Mouse (Mus musculus) ES-Bruce4 (cell line): ENCODE results near the gene Chid1. TPM values are rescaled to one million over a fixed set of nuclear protein-coding genes. Genes with fewer than 3 reads are reported as not detected.

Source experiments
- H3K27ac ChIP-seq: 2 replicates; pipeline ENCODE4 v1.5.1; 2012; ENCODE audit warnings: low read length, inconsistent platforms; ENCODE audit not compliant: insufficient read depth
- H3K27me3 ChIP-seq: 2 replicates; pipeline ENCODE4 v1.6.1; 2012; ENCODE audit warnings: mild to moderate bottlenecking, low read length, inconsistent platforms; ENCODE audit not compliant: control insufficient read depth, poor library complexity, insufficient read depth, severe bottlenecking
- H3K36me3 ChIP-seq: 2 replicates; pipeline ENCODE4 v1.6.1; 2012; ENCODE audit warnings: inconsistent platforms, mild to moderate bottlenecking, low read length, moderate library complexity; ENCODE audit not compliant: control insufficient read depth, poor library complexity, insufficient read depth, severe bottlenecking
- H3K4me1 ChIP-seq: one replicate; pipeline ENCODE4 v1.8.1; 2011; ENCODE audit warnings: low read length; ENCODE audit not compliant: control insufficient read depth, insufficient read depth
- H3K4me3 ChIP-seq: 2 replicates; pipeline ENCODE4 v1.5.1; 2011; ENCODE audit warnings: low read depth, mild to moderate bottlenecking, low read length
- H3K9ac ChIP-seq: 2 replicates; pipeline ENCODE4 v1.6.1; 2012; ENCODE audit warnings: low read depth, mild to moderate bottlenecking, inconsistent platforms; ENCODE audit not compliant: poor library complexity, severe bottlenecking
- H3K9me3 ChIP-seq: replicated peaks from 2 replicates; pipeline ENCODE4 v1.6.1; 2012; ENCODE audit warnings: mild to moderate bottlenecking, low read length, inconsistent platforms; ENCODE audit not compliant: control insufficient read depth, poor library complexity, insufficient read depth, severe bottlenecking
- CTCF ChIP-seq: IDR thresholded peaks from one replicate; pipeline ENCODE4 v1.8.1; 2011; ENCODE audit warnings: low read depth, low read length
- EP300 ChIP-seq: IDR thresholded peaks from 2 replicates; pipeline ENCODE4 v1.6.1; 2011; ENCODE audit warnings: low read depth, low read length; ENCODE audit not compliant: insufficient read depth
- POLR2A ChIP-seq: IDR thresholded peaks from one replicate; pipeline ENCODE4 v1.8.1; 2011; ENCODE audit warnings: low read length; ENCODE audit not compliant: insufficient read depth
- polyA plus RNA-seq: library from polyadenylated mRNA; stranded (reverse); fragments of >200 nt; gene quantifications from 2 replicates; pipeline ENCODE4 v1.2.4, GENCODE M21; 2011; ENCODE audit warnings: low read depth; ENCODE audit not compliant: missing spikeins, insufficient read depth, insufficient read length

Chid1 gene
- polyA plus RNA-seq, 1 experiment: 16.7 TPM

GRCm38 (mm10) chr7:141538852-141539555 is 653 bp downstream of the Chid1 start:
- Histone ChIP-seq H3K27ac (no peak overlapping the region), H3K4me1 (no peaks in the 10 kb centered on the region), H3K27me3 (no peaks in the 10 kb centered on the region), H3K9me3 (no peaks in the 10 kb centered on the region), H3K9ac (peak overlapping the region; percentile 43), H3K36me3 (no peaks in the 10 kb centered on the region), H3K4me3 (peak overlapping the region; percentile 90)
- TF ChIP-seq EP300: no peak
- no peak for TF ChIP-seq CTCF
- TF ChIP-seq POLR2A: no peak

DNA sequence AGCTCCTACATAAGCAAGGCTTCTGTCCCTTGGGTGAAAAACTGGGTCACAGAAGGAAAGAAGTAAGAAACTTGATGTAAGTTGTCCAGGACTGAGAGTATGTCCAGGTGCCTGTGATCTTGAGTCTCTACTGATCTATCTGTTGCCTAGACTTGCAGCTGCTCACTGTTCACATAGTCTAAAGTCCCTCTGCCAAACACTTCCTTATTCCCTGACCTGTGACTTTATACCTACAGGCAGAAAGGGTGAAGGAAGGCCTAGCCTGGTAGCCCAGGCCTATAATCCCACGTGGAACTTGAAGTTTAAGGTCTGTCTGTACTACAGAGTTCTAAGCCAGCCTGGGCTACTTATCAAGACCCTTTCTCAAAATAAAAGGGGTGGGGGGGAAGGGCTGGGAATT is 4.1 kb downstream of the Chid1 start:
- no peak overlapping the region for H3K4me3 ChIP-seq
- no peak overlapping the region for H3K27ac ChIP-seq
- H3K9ac ChIP-seq: no peak overlapping the region
- H3K36me3 ChIP-seq: no peaks in the 10 kb centered on the region
- no peaks in the 10 kb centered on the region for H3K4me1 ChIP-seq
- no peaks in the 10 kb centered on the region for H3K27me3 ChIP-seq
- H3K9me3 ChIP-seq: no peaks in the 10 kb centered on the region
- TF ChIP-seq EP300: no peak
- no peak for TF ChIP-seq CTCF
- TF ChIP-seq POLR2A: no peak

- H3K4me3 ChIP-seq: no peak overlapping the region
- H3K36me3 ChIP-seq: no peaks in the 10 kb centered on the region
- no peaks in the 10 kb centered on the region for H3K4me1 ChIP-seq
- TF ChIP-seq EP300 (no peak), CTCF (no peak), POLR2A (no peak)
- H3K27ac ChIP-seq: no peak overlapping the region
- no peaks in the 10 kb centered on the region for H3K9me3 ChIP-seq
- H3K9ac ChIP-seq: no peak overlapping the region
- no peaks in the 10 kb centered on the region for H3K27me3 ChIP-seq
Observed at GRCm38 (mm10) chr7:141525580-141525925, 14.1 kb downstream of the Chid1 start.

- H3K36me3 ChIP-seq: no peaks in the 10 kb centered on the region
- H3K9ac ChIP-seq: no peak overlapping the region
- no peaks in the 10 kb centered on the region for H3K27me3 ChIP-seq
- peak; percentile 72 for TF ChIP-seq CTCF
- TF ChIP-seq EP300: no peak
- no peaks in the 10 kb centered on the region for H3K9me3 ChIP-seq
- no peaks in the 10 kb centered on the region for H3K4me1 ChIP-seq
- H3K4me3 ChIP-seq: no peak overlapping the region
- no peak overlapping the region for H3K27ac ChIP-seq
Observed at GRCm38 (mm10) chr7:141524760-141525579, 14.7 kb downstream of the Chid1 start.

GRCm38 (mm10) chr7:141524271-141524670 is 15.4 kb downstream of the Chid1 start:
- no peak for TF ChIP-seq EP300
- TF ChIP-seq POLR2A: no peak
- TF ChIP-seq CTCF: no peak
- Histone ChIP-seq H3K4me1 (no peaks in the 10 kb centered on the region), H3K9ac (no peak overlapping the region), H3K9me3 (no peaks in the 10 kb centered on the region), H3K27me3 (no peaks in the 10 kb centered on the region), H3K4me3 (no peak overlapping the region), H3K27ac (no peak overlapping the region), H3K36me3 (no peaks in the 10 kb centered on the region)

- no peaks in the 10 kb centered on the region for H3K36me3 ChIP-seq
- no peak overlapping the region for H3K4me3 ChIP-seq
- no peak overlapping the region for H3K27ac ChIP-seq
- H3K4me1 ChIP-seq: no peaks in the 10 kb centered on the region
- no peaks in the 10 kb centered on the region for H3K9me3 ChIP-seq
- no peaks in the 10 kb centered on the region for H3K27me3 ChIP-seq
- no peak overlapping the region for H3K9ac ChIP-seq
- TF ChIP-seq POLR2A (no peak), EP300 (no peak), CTCF (no peak)
Observed at GRCm38 (mm10) chr7:141523007-141523406, 16.6 kb downstream of the Chid1 start.
